Mouse (Mus musculus) liver, adult 2 months (tissue): ENCODE measurements around the gene Marveld3.

Source experiments
- CTCF ChIP-seq: fragments of 200-500 bp; IDR thresholded peaks from 2 replicates; pipeline ENCODE4 v1.5.1; 2011; ENCODE audit warnings: low read depth, low read length, control low read depth
- POLR2A ChIP-seq: fragments of 200-500 bp; IDR thresholded peaks from 2 replicates; pipeline ENCODE4 v1.6.1; 2011; ENCODE audit warnings: low read length, control low read depth; ENCODE audit not compliant: insufficient read depth; ENCODE audit errors: extremely low read depth

GRCm38 (mm10) chr8:109945694-109946093 lies 16.3 kb downstream of the Marveld3 start:
- TF ChIP-seq POLR2A, result no peak
- TF ChIP-seq CTCF, result no peak
